Mouse (Mus musculus): Measurements from ENCODE around the gene Fam214b. TPM values are rescaled to one million over a fixed set of nuclear protein-coding genes. Genes with fewer than 3 reads are reported as not detected.

Gene Fam214b
- polyA plus RNA-seq, 1 experiment = 26.7 TPM

DNA sequence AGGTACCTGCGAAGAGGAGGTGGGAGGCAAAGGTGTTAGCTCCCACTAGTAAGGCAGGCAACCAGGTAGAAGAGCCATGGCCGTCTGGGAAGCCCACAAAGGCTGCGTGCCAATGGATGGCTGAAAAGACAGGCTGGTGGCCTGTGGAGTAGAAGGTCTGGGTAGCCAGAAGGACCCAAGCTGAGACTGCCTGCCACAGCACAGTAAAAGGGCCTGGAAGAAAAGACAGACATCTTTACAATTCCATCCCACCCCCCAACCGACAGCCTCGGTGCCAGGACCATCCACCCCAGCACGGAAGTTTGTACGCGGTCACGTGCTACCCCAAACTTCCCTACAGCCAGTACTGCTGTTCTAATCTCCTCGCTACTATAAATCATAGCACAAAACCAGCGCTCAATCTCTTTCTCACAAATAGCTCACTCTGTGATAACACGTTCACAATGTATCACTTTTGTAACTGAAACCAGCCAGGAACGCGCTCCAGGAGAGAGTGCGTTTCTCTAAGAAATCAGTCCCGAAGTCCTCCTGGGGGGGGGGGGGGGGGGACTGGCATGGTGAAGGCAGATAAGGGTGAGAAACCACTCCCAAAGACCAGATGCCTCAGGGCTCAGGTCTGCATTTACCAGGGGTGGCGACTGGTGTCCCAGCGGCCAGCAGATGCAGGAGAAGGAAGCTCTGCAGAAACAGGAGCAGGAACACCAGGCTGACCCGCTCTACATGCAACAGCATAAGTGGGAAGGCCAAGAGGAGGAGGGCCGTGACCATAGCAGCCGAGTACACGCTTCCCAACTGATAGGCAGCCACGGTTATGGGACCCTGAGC, 26.2 kb downstream of the Fam214b start:
- no peak overlapping the region for H3K27ac ChIP-seq (ENCODE audit: insufficient read depth, low read length)
- TF ChIP-seq CTCF (IDR thresholded peaks at IDR 0.05; ENCODE audit: borderline replicate concordance, insufficient read depth, low read length) (no peak), POLR2A (IDR thresholded peaks at IDR 0.05; ENCODE audit: low read depth, low read length) (no peak)

DNA sequence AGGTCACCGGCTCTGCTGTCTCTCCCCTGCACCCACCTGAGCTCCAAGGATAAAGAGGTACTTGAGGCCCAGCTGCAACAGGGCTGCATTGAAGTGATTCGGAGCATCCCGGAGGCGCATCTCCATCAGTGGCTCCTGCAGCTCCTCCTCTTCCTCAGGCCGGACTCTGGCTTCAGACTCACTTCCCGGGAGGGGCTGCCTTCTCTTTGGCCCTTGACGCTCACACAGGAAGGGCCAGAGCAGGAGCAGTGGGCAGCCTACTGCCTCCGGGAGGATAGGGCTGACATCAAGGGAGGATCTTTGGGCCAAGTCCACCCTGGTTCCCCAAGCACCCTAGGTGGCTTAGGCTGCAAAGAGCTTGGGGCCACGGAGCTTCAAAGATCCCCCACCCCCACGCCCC, 26.8 kb downstream of the Fam214b start:
- no peak for TF ChIP-seq POLR2A (IDR thresholded peaks at IDR 0.05; ENCODE audit: low read depth, low read length)
- no peak for TF ChIP-seq CTCF (IDR thresholded peaks at IDR 0.05; ENCODE audit: borderline replicate concordance, insufficient read depth, low read length)
- Histone ChIP-seq H3K4me1 (ENCODE audit: control insufficient read depth, insufficient read depth, low read length) (peaks cover 2% of the 10 kb centered on the region; the same call in 1 of the 2 replicates), H3K27ac (ENCODE audit: insufficient read depth, low read length) (no peak overlapping the region), H3K4me3 (ENCODE audit: insufficient read depth, low read length) (no peak overlapping the region)

More for the DNA sequence above, 26.2 kb downstream of the Fam214b start:
- Histone ChIP-seq H3K4me3 (ENCODE audit: insufficient read depth, low read length) (no peak overlapping the region), H3K4me1 (ENCODE audit: control insufficient read depth, insufficient read depth, low read length) (no peaks in the 10 kb centered on the region)

DNA sequence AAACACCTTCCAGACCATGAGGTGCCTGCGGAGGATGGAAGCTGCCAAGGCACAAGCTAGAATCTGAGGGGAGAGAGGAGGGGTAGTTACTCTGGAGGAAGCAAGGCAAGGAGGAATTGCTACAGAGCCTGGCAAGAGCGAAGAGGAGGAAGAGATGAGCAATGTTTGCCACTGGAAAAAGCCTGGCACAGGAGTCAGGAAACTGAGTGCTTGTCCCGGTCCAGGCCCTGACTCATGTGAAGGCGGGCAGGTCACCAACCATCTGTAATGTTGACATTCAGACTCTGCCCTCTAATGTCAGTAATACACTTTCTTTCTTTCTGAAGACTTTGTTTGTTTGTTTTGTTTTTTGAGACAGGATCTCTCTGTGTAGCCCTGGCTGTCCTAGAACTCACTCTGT, 27.9 kb downstream of the Fam214b start:
- TF ChIP-seq CTCF (IDR thresholded peaks at IDR 0.05; ENCODE audit: borderline replicate concordance, insufficient read depth, low read length) = no peak
- TF ChIP-seq POLR2A (IDR thresholded peaks at IDR 0.05; ENCODE audit: low read depth, low read length) = no peak
- Histone ChIP-seq H3K27ac (ENCODE audit: insufficient read depth, low read length) (no peak overlapping the region), H3K4me1 (ENCODE audit: control insufficient read depth, insufficient read depth, low read length) (peaks cover 2% of the 10 kb centered on the region; the same call in 1 of the 2 replicates), H3K4me3 (ENCODE audit: insufficient read depth, low read length) (no peak overlapping the region)

DNA sequence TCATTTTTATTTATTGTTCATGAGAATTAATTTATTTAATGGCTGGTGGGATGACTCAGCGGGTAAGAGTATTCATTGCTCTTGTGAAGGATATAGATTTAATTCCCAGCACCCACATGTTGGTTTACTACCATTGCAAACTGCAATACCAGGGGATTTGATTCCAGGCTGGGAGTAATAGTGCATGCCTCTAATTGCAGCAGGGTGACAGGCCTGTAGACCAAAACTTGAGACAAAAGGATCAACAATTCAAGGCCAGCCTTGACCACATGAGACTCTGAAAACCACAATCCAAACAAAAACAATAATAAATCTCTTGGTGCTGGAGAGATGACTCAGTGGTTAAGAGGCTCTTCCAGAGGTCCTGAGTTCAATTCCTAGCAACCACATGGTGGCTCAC, 33.9 kb downstream of the Fam214b start:
- TF ChIP-seq POLR2A (IDR thresholded peaks at IDR 0.05; ENCODE audit: low read depth, low read length) (no peak), CTCF (IDR thresholded peaks at IDR 0.05; ENCODE audit: borderline replicate concordance, insufficient read depth, low read length) (no peak)
- Histone ChIP-seq H3K4me3 (ENCODE audit: insufficient read depth, low read length) (no peak overlapping the region), H3K4me1 (ENCODE audit: control insufficient read depth, insufficient read depth, low read length) (peaks cover 2% of the 10 kb centered on the region; the same call in 1 of the 2 replicates), H3K27ac (ENCODE audit: insufficient read depth, low read length) (no peak overlapping the region)

DNA sequence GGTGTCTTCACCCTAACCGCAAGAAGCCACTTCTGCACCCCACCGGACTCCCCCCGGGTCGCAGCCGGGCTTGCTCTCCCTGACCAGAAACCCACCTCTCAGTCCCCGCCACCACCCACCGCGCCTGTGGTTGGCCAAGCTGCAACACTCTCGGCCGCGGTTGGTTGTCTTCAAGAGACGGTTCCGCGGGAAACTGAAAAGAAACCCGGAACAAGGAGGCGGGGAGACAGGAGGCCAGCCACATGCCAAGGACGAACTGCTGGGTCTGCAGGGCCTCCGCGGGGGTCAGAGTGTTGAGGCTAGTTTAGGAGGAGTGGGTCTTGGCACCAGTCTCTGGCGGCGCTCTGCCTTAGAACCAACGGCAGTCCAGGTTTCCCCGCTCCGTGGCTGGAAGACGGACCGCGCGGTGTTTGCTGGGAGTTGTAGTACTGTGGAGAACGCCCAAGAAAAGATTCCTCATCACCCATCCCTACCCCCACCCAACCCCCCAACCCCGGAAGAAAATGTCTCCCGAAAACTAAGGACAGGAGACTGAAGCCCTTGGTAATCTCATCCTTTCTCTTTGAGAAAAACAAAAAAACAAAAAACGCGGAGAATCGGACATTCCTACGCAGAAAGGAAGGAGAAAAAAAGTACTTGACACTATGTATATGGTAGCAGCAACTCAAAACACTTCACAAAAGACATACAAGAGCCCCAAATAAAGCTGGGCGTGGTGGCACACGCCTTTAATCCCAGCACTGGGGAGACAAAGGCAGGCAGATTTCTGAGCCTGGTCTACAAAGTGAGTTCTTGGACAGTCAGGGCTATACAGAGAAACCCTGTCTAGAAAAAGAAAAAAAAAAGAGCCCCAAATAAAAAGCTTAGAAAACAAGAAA, 35.6 kb downstream of the Fam214b start, which contains the start of gene Fancg:
Gene Fancg (minus strand): TSS at position 346 of the 878 bp plus-strand sequence.
- peaks cover 2% of the 10 kb centered on the region; the same call in 1 of the 2 replicates for H3K4me1 ChIP-seq (ENCODE audit: control insufficient read depth, insufficient read depth, low read length)
- no peak within 1 kb of the TSS for H3K27ac ChIP-seq (ENCODE audit: insufficient read depth, low read length)
- H3K4me3 ChIP-seq (ENCODE audit: insufficient read depth, low read length) = peak within 1 kb of the TSS; percentile 99
- TF ChIP-seq CTCF (IDR thresholded peaks at IDR 0.05; ENCODE audit: borderline replicate concordance, insufficient read depth, low read length) (no peak), POLR2A (IDR thresholded peaks at IDR 0.05; ENCODE audit: low read depth, low read length) (peak; percentile 47; the same call in 1 of the 2 replicates)

DNA sequence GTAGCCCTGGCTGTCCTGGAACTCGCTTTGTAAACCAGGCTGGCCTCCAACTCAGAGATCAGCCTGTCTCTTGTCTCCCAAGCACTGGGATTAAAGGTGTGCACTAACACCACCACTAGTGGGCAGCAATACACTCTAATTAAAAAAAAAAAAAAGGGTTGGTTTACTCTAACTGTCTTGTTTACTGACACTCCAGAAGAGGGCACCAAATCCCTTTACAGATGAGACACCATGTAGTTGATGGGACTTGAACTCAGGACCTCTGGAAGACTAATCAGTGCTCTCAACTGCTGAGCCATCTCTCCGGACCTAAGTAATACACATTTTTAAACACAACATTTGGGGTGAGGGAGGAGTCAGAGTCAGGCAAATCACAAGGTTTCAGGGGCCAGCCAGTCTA, 40.3 kb downstream of the Fam214b start:
- Histone ChIP-seq H3K27ac (ENCODE audit: insufficient read depth, low read length) (no peak overlapping the region), H3K4me1 (ENCODE audit: control insufficient read depth, insufficient read depth, low read length) (no peaks in the 10 kb centered on the region), H3K4me3 (ENCODE audit: insufficient read depth, low read length) (no peak overlapping the region)
- TF ChIP-seq CTCF (IDR thresholded peaks at IDR 0.05; ENCODE audit: borderline replicate concordance, insufficient read depth, low read length) (no peak), POLR2A (IDR thresholded peaks at IDR 0.05; ENCODE audit: low read depth, low read length) (no peak)

DNA sequence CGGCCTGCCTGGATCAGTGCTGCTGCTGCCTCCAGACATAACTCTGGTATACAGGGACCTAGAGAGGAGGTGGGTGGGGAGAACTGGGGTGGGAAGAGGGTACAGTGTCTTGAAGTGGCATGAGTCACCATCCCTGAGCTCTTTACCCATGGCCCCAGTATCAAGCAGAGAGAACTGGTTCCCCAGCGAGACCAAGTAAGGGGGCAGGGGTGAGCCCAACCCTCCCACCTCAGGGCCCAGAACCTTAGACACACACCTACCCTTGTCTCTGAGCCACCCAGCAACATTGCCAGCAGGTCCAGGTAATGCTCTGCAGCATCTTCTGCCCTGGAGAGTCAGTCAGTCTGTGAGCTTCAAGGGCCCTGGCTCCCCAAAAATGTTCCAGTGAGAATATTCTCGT, 41.1 kb downstream of the Fam214b start:
- no peak overlapping the region for H3K4me3 ChIP-seq (ENCODE audit: insufficient read depth, low read length)
- H3K27ac ChIP-seq (ENCODE audit: insufficient read depth, low read length) = no peak overlapping the region
- no peaks in the 10 kb centered on the region for H3K4me1 ChIP-seq (ENCODE audit: control insufficient read depth, insufficient read depth, low read length)
- no peak for TF ChIP-seq POLR2A (IDR thresholded peaks at IDR 0.05; ENCODE audit: low read depth, low read length)
- TF ChIP-seq CTCF (IDR thresholded peaks at IDR 0.05; ENCODE audit: borderline replicate concordance, insufficient read depth, low read length) = no peak

DNA sequence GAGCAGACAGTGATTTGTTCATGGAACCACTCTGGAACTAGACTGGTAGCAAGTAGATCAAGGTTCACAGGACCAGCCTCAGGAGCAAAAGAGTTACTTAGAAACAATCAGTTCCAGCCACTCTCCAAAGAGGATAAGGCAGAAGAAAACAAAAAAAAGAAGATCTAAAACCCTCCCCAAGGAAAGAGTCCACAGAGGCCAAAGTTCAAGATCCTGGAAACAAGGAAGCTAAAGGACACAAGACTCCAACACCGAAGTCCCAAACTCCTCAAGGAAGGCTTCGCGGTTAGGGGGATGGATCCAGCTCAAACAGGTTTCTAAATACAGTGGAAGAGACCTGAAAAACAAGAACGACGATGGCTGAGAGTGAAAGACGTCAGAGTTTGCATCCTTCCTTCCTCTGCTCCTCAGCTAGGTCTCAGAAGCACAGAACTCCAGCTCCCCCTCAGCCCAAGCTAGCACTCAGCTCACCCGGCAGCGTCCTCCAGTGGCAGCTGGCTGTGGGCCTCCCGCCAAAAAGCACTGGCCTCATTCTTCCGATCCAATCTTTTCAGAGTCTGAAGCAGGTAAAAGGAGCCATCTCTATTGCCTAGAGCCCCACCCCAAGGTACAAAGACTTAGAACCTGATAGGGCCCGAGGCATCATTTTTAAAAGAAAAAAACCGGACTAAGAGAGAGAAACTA, 43.1 kb downstream of the Fam214b start:
- Histone ChIP-seq H3K4me3 (ENCODE audit: insufficient read depth, low read length) (no peak overlapping the region), H3K4me1 (ENCODE audit: control insufficient read depth, insufficient read depth, low read length) (no peaks in the 10 kb centered on the region; the same call in 1 of the 2 replicates), H3K27ac (ENCODE audit: insufficient read depth, low read length) (no peak overlapping the region)
- TF ChIP-seq POLR2A (IDR thresholded peaks at IDR 0.05; ENCODE audit: low read depth, low read length) (no peak), CTCF (IDR thresholded peaks at IDR 0.05; ENCODE audit: borderline replicate concordance, insufficient read depth, low read length) (no peak)

DNA sequence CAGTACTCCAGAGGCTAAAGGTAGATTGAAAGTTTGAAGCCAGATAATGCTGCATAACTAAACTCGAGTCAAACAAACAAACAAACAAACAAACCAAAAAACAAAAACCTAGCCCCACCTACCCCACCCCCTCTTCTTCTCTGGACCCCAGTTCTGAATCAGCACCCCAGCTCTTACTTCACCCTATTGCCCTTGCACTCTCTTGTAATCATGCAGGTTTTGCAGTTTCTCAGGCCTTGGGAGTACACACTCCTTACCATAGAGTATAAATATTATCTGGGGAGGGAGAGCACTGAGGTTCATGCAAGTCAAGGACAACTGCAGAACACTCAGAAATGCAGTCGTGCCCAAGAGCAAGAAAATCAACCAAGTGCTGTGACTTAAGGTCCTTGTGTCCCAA, 44.7 kb downstream of the Fam214b start:
- Histone ChIP-seq H3K4me1 (ENCODE audit: control insufficient read depth, insufficient read depth, low read length) (no peaks in the 10 kb centered on the region; the same call in 1 of the 2 replicates), H3K27ac (ENCODE audit: insufficient read depth, low read length) (no peak overlapping the region), H3K4me3 (ENCODE audit: insufficient read depth, low read length) (no peak overlapping the region)
- no peak for TF ChIP-seq POLR2A (IDR thresholded peaks at IDR 0.05; ENCODE audit: low read depth, low read length)
- TF ChIP-seq CTCF (IDR thresholded peaks at IDR 0.05; ENCODE audit: borderline replicate concordance, insufficient read depth, low read length) = no peak

Measured in embryonic fibroblast, embryonic 13.5 days (primary cell).